Mouse (Mus musculus): ENCODE data around the gene Psmd10. TPM values are rescaled to one million over a fixed set of nuclear protein-coding genes. Genes with fewer than 3 reads are reported as not detected.

Psmd10 gene
- polyA plus RNA-seq (2015; fragmentation: Nextera tagmentation; extraction: Ambion mirVana) = 43.4 and 45.7 TPM in 2 replicates

- WGBS = 19% methylated on average over 23 of the region's 23 CpGs
- peak; percentile 97 for ATAC-seq (ENCODE audit: insufficient read depth, low FRiP score, low read depth)
- H3K4me1 ChIP-seq = no peaks in the 10 kb centered on the region
- no peaks in the 10 kb centered on the region for H3K36me3 ChIP-seq
- peak within 1 kb of the TSS; percentile 53 for H3K4me3 ChIP-seq (replicated peaks)
- no peaks in the 10 kb centered on the region for H3K9me3 ChIP-seq
- no peaks in the 10 kb centered on the region for H3K27me3 ChIP-seq (replicated peaks)
- H3K9ac ChIP-seq = no peak within 1 kb of the TSS
- H3K4me2 ChIP-seq = peak within 1 kb of the TSS; percentile 51
- no peak within 1 kb of the TSS; the same call in 1 of the 2 replicates for H3K27ac ChIP-seq
These were observed at the start of gene Psmd10, which contains the start of gene Atg4a for GRCm38 (mm10) chrX:140956272-140956940. Psmd10 (minus strand) TSS chrX:140956728. Atg4a (plus strand) TSS chrX:140956907.

DNA sequence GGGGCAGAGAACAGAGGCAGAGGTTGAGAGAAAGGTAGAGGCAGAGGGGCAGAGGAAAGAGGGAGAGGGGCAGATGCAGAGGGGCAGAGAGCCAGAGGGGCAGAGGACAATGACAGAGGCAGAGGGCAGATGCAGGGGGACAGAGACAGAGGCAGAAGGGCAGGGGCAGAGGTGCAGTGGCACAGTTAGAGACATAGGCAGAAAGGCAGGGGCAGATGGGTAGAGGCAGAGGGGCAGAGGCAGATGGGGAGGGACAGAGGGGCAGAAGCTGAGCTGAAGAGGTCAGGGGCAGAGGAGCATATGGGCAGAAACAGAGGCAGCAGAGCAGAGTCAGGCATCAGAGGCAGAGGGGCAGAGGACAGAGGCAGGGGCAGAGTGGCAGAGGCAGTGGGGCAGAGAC lies 42.4 kb upstream of the Psmd10 start:
- Histone ChIP-seq H3K9me3 (no peaks in the 10 kb centered on the region), H3K4me2 (no peak overlapping the region), H3K9ac (no peak overlapping the region), H3K27me3 (replicated peaks) (no peaks in the 10 kb centered on the region), H3K4me1 (no peaks in the 10 kb centered on the region), H3K4me3 (replicated peaks) (no peak overlapping the region), H3K27ac (no peak overlapping the region), H3K36me3 (no peaks in the 10 kb centered on the region)
- no peak for ATAC-seq (ENCODE audit: insufficient read depth, low FRiP score, low read depth)

- no peak overlapping the region for H3K9ac ChIP-seq
- H3K27ac ChIP-seq = no peak overlapping the region
- WGBS = 67% methylated on average over 1 of the region's 1 CpGs
- no peaks in the 10 kb centered on the region for H3K4me1 ChIP-seq
- no peak for ATAC-seq (ENCODE audit: insufficient read depth, low FRiP score, low read depth)
- no peaks in the 10 kb centered on the region; the same call in 1 of the 2 replicates for H3K27me3 ChIP-seq (replicated peaks)
- H3K4me2 ChIP-seq = no peak overlapping the region
- H3K9me3 ChIP-seq = no peaks in the 10 kb centered on the region
- H3K36me3 ChIP-seq = no peaks in the 10 kb centered on the region
- no peak overlapping the region for H3K4me3 ChIP-seq (replicated peaks)
These were observed 41.5 kb upstream of the Psmd10 start for GRCm38 (mm10) chrX:140997912-140998545.

DNA sequence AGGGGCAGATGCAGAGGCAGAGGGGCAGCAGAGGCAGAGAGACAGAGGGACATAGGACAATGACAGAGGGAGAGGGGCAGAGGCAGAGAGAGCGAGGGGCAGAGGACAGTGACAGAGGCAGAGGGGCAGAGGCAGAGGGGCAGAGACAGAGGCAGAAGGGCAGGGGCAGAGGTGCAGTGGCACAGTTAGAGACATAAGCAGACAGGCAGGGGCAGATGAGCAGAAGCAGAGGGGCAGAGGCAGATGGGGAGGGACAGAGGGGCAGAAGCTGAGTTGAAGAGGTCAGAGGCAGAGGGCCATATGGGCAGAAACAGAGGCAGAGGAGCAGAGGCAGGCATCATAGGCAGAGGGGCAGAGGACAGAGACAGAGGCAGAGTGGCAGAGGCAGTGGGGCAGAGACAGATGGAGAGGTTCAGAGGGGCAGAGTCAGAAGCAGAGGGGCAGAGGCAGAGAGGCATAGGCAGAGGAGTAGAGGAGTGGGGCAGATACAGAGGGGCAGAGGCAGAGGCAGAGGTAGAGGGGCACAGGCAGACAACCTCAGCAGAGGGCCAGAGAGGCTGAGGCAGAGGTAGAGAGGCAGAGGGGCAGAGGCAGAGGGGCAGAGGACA lies 40.5 kb upstream of the Psmd10 start:
- WGBS = 90% methylated on average over 1 of the region's 1 CpGs
- H3K4me1 ChIP-seq = no peaks in the 10 kb centered on the region
- peak; percentile 27; the same call in 1 of the 2 replicates for ATAC-seq (ENCODE audit: insufficient read depth, low FRiP score, low read depth)

GRCm38 (mm10) chrX:140985256-140985655 lies 28.7 kb upstream of the Psmd10 start:
- Histone ChIP-seq H3K4me2 (no peak overlapping the region), H3K36me3 (no peaks in the 10 kb centered on the region), H3K4me3 (replicated peaks) (no peak overlapping the region), H3K9me3 (no peaks in the 10 kb centered on the region), H3K27ac (no peak overlapping the region), H3K27me3 (replicated peaks) (no peaks in the 10 kb centered on the region), H3K9ac (no peak overlapping the region), H3K4me1 (no peaks in the 10 kb centered on the region)
- 80% methylated on average over 2 of the region's 2 CpGs for WGBS
- no peak for ATAC-seq (ENCODE audit: insufficient read depth, low FRiP score, low read depth)

More for the DNA sequence above, 40.5 kb upstream of the Psmd10 start:
- no peak overlapping the region for H3K27ac ChIP-seq
- no peaks in the 10 kb centered on the region for H3K36me3 ChIP-seq
- H3K9ac ChIP-seq = no peak overlapping the region
- no peaks in the 10 kb centered on the region; the same call in 1 of the 2 replicates for H3K27me3 ChIP-seq (replicated peaks)
- H3K4me2 ChIP-seq = no peak overlapping the region
- H3K4me3 ChIP-seq (replicated peaks) = no peak overlapping the region
- no peaks in the 10 kb centered on the region for H3K9me3 ChIP-seq

DNA sequence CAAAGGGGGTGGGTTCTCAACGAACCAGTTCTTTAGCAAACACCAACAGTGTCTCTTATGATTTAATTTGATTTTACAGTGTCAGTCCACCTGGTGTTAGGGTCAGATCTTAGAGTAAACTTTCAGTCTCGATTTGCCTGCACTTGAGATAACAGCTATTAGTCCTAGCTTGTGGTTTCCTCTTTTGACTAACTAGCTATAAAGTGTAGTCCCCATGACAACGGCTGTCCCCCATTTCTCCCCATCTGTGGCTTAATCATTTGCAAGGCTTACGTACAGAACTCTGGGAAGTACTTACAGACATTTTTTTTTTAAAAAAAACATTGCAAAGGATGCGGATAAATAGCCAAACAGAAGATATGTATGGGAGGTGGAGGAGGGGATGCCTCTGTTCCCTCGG lies 28.3 kb upstream of the Psmd10 start:
- no peak overlapping the region for H3K9ac ChIP-seq
- no peak for ATAC-seq (ENCODE audit: insufficient read depth, low FRiP score, low read depth)
- no peaks in the 10 kb centered on the region for H3K36me3 ChIP-seq
- H3K27me3 ChIP-seq (replicated peaks) = no peaks in the 10 kb centered on the region
- H3K4me3 ChIP-seq (replicated peaks) = no peak overlapping the region
- H3K9me3 ChIP-seq = no peaks in the 10 kb centered on the region
- no peaks in the 10 kb centered on the region for H3K4me1 ChIP-seq
- 61% methylated on average over 6 of the region's 6 CpGs for WGBS
- no peak overlapping the region for H3K27ac ChIP-seq
- H3K4me2 ChIP-seq = no peak overlapping the region

GRCm38 (mm10) chrX:140983206-140983960 lies 26.9 kb upstream of the Psmd10 start:
- Histone ChIP-seq H3K9ac (no peak overlapping the region), H3K4me1 (no peaks in the 10 kb centered on the region), H3K4me2 (no peak overlapping the region), H3K4me3 (replicated peaks) (no peak overlapping the region), H3K27ac (peak overlapping the region; percentile 16; the same call in 1 of the 2 replicates), H3K27me3 (replicated peaks) (no peaks in the 10 kb centered on the region; the same call in 1 of the 2 replicates), H3K36me3 (no peaks in the 10 kb centered on the region), H3K9me3 (no peaks in the 10 kb centered on the region)
- no peak for ATAC-seq (ENCODE audit: insufficient read depth, low FRiP score, low read depth)
- WGBS = 46% methylated on average over 6 of the region's 6 CpGs

GRCm38 (mm10) chrX:140980163-140980562 lies 23.6 kb upstream of the Psmd10 start:
- H3K27ac ChIP-seq = no peak overlapping the region
- ATAC-seq (ENCODE audit: insufficient read depth, low FRiP score, low read depth) = no peak
- no peak overlapping the region for H3K4me3 ChIP-seq (replicated peaks)
- 59% methylated on average over 4 of the region's 4 CpGs for WGBS
- no peaks in the 10 kb centered on the region for H3K9me3 ChIP-seq
- no peaks in the 10 kb centered on the region for H3K36me3 ChIP-seq
- no peaks in the 10 kb centered on the region for H3K4me1 ChIP-seq
- H3K9ac ChIP-seq = no peak overlapping the region
- no peak overlapping the region for H3K4me2 ChIP-seq
- no peaks in the 10 kb centered on the region; the same call in 1 of the 2 replicates for H3K27me3 ChIP-seq (replicated peaks)

DNA sequence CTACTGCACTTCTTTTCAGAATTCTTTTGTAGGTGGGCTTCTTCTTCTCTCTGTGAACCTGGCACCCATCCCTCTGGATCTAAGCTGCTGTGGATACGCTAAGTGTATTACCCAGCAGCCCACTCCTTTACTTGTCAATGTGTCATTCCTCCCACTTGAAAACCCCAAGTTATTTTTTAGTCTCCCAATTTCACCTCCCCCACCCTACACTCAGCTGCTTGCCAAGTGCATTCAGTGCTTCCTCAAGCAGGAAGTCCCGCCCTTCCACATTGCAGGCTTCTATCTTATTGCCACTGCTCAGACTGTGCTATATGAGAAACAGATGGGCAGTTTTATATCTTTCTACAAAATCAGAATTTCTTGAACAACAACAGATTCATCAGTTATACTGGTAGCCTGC lies 23.0 kb upstream of the Psmd10 start:
- Histone ChIP-seq H3K36me3 (no peaks in the 10 kb centered on the region), H3K9me3 (no peaks in the 10 kb centered on the region), H3K27me3 (replicated peaks) (no peaks in the 10 kb centered on the region; the same call in 1 of the 2 replicates), H3K4me2 (no peak overlapping the region), H3K4me1 (no peaks in the 10 kb centered on the region), H3K4me3 (replicated peaks) (no peak overlapping the region), H3K27ac (no peak overlapping the region), H3K9ac (no peak overlapping the region)
- ATAC-seq (ENCODE audit: insufficient read depth, low FRiP score, low read depth) = 0 out of 2 replicates have a peak, but pooled peaks have one; percentile 22
- 70% methylated on average over 2 of the region's 2 CpGs for WGBS

- 84% methylated on average over 1 of the region's 1 CpGs for WGBS
- Histone ChIP-seq H3K27me3 (replicated peaks) (no peaks in the 10 kb centered on the region; the same call in 1 of the 2 replicates), H3K9me3 (no peaks in the 10 kb centered on the region), H3K9ac (no peak overlapping the region), H3K4me3 (replicated peaks) (no peak overlapping the region), H3K4me2 (no peak overlapping the region), H3K27ac (no peak overlapping the region), H3K4me1 (no peaks in the 10 kb centered on the region), H3K36me3 (no peaks in the 10 kb centered on the region)
- ATAC-seq (ENCODE audit: insufficient read depth, low FRiP score, low read depth) = no peak
These were observed 22.4 kb upstream of the Psmd10 start for GRCm38 (mm10) chrX:140978943-140979342.

DNA sequence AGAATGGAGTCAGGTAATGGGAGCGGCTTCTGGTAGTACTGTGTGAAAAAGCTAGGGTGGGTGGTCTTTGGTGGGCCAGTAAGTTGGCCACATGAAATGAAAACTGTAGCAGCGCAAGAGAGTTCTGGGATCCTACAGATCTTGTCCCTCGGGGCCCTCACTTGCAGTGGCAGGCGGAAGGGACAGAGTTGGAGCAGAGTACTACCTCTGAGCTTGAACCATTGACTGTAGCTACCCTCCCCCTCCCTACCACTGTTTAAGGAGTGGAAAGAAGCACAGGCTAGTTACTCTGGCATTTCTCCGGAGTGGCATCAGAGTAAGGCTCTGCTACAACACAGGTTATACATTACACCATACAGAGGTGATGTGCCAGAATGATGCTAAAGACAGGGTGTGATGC lies 431 bp upstream of the Psmd10 start:
- Histone ChIP-seq H3K27me3 (replicated peaks) (no peaks in the 10 kb centered on the region), H3K36me3 (no peaks in the 10 kb centered on the region), H3K9me3 (no peaks in the 10 kb centered on the region), H3K27ac (no peak overlapping the region), H3K4me3 (replicated peaks) (peak overlapping the region; percentile 53), H3K9ac (no peak overlapping the region), H3K4me2 (peak overlapping the region; percentile 51), H3K4me1 (no peaks in the 10 kb centered on the region)
- 20% methylated on average over 5 of the region's 5 CpGs for WGBS
- peak; percentile 61; the same call in 1 of the 2 replicates for ATAC-seq (ENCODE audit: insufficient read depth, low FRiP score, low read depth)
